Mouse (Mus musculus): ENCODE measurements at regions not wholly inside any gene's neighbourhood (a gene's known extent, or its start where the extent isn't known, plus 50 kb on each side); places are given as distances from the start of the nearest gene placed in this dataset.
"Not testable (repeated sequence)": the region's sequence is repeated elsewhere in the genome, so short reads cannot be mapped to it uniquely, and the experiment has no call there.

GRCm38 (mm10) chr16:25478300-25478699 is 191.7 kb downstream of the Tprg start:
- WGBS: 40% methylated on average over 2 of the region's 2 CpGs
- no peaks in the 10 kb centered on the region for H3K4me1 ChIP-seq
- no peak overlapping the region for H3K9ac ChIP-seq (replicated peaks)
- no peaks in the 10 kb centered on the region for H3K27me3 ChIP-seq (replicated peaks)
- no peaks in the 10 kb centered on the region for H3K9me3 ChIP-seq (replicated peaks)
- no peak overlapping the region for H3K27ac ChIP-seq (replicated peaks)
- no peak overlapping the region for H3K4me3 ChIP-seq (replicated peaks)
- ATAC-seq (ENCODE audit: low FRiP score): no peak
- no peak overlapping the region for H3K4me2 ChIP-seq
- no peaks in the 10 kb centered on the region for H3K36me3 ChIP-seq

- Histone ChIP-seq H3K9ac (replicated peaks) (no peak overlapping the region), H3K4me1 (no peaks in the 10 kb centered on the region), H3K36me3 (no peaks in the 10 kb centered on the region), H3K27me3 (replicated peaks) (no peaks in the 10 kb centered on the region), H3K9me3 (replicated peaks) (no peaks in the 10 kb centered on the region), H3K27ac (replicated peaks) (no peak overlapping the region), H3K4me2 (no peak overlapping the region), H3K4me3 (replicated peaks) (no peak overlapping the region)
- no peak for ATAC-seq (ENCODE audit: low FRiP score)
- 61% methylated on average over 5 of the region's 5 CpGs for WGBS
Observed at GRCm38 (mm10) chr16:25483831-25484254, 197.2 kb downstream of the Tprg start.

- H3K27me3 ChIP-seq (replicated peaks): no peaks in the 10 kb centered on the region
- no peak for ATAC-seq (ENCODE audit: low FRiP score)
- no peaks in the 10 kb centered on the region for H3K36me3 ChIP-seq
- 82% methylated on average over 9 of the region's 9 CpGs for WGBS
- no peak overlapping the region for H3K27ac ChIP-seq (replicated peaks)
- H3K9ac ChIP-seq (replicated peaks): no peak overlapping the region
- no peaks in the 10 kb centered on the region for H3K9me3 ChIP-seq (replicated peaks)
- no peak overlapping the region for H3K4me3 ChIP-seq (replicated peaks)
- H3K4me1 ChIP-seq: no peaks in the 10 kb centered on the region
- no peak overlapping the region for H3K4me2 ChIP-seq
Observed at GRCm38 (mm10) chr16:25485007-25485406, 198.4 kb downstream of the Tprg start.

GRCm38 (mm10) chr16:25486477-25487094 is 197.0 kb upstream of the Trp63 start:
- 89% methylated on average over 4 of the region's 4 CpGs for WGBS
- no peak overlapping the region for H3K27ac ChIP-seq (replicated peaks)
- no peaks in the 10 kb centered on the region for H3K27me3 ChIP-seq (replicated peaks)
- H3K4me2 ChIP-seq: no peak overlapping the region
- no peak overlapping the region for H3K4me3 ChIP-seq (replicated peaks)
- no peaks in the 10 kb centered on the region for H3K36me3 ChIP-seq
- H3K9me3 ChIP-seq (replicated peaks): no peaks in the 10 kb centered on the region
- ATAC-seq (ENCODE audit: low FRiP score): no peak
- no peak overlapping the region for H3K9ac ChIP-seq (replicated peaks)
- no peaks in the 10 kb centered on the region for H3K4me1 ChIP-seq

- no peak for ATAC-seq (ENCODE audit: low FRiP score)
- Histone ChIP-seq H3K27me3 (replicated peaks) (no peaks in the 10 kb centered on the region), H3K9ac (replicated peaks) (no peak overlapping the region), H3K27ac (replicated peaks) (no peak overlapping the region), H3K4me3 (replicated peaks) (no peak overlapping the region), H3K9me3 (replicated peaks) (no peaks in the 10 kb centered on the region), H3K4me2 (no peak overlapping the region), H3K4me1 (no peaks in the 10 kb centered on the region), H3K36me3 (no peaks in the 10 kb centered on the region)
- WGBS: 90% methylated on average over 3 of the region's 3 CpGs
Observed at GRCm38 (mm10) chr16:25490847-25491246, 192.7 kb upstream of the Trp63 start.

GRCm38 (mm10) chr16:25494153-25494552 is 189.4 kb upstream of the Trp63 start:
- Histone ChIP-seq H3K4me2 (no peak overlapping the region), H3K27me3 (replicated peaks) (no peaks in the 10 kb centered on the region), H3K9me3 (replicated peaks) (no peaks in the 10 kb centered on the region), H3K27ac (replicated peaks) (no peak overlapping the region), H3K9ac (replicated peaks) (no peak overlapping the region), H3K4me3 (replicated peaks) (no peak overlapping the region), H3K4me1 (no peaks in the 10 kb centered on the region), H3K36me3 (no peaks in the 10 kb centered on the region)
- WGBS: 90% methylated on average over 3 of the region's 3 CpGs
- ATAC-seq (ENCODE audit: low FRiP score): no peak

- no peak overlapping the region for H3K4me2 ChIP-seq
- no peaks in the 10 kb centered on the region for H3K4me1 ChIP-seq
- H3K4me3 ChIP-seq (replicated peaks): no peak overlapping the region
- ATAC-seq (ENCODE audit: low FRiP score): no peak
- no peaks in the 10 kb centered on the region for H3K36me3 ChIP-seq
- H3K27ac ChIP-seq (replicated peaks): no peak overlapping the region
- no peaks in the 10 kb centered on the region for H3K27me3 ChIP-seq (replicated peaks)
- H3K9me3 ChIP-seq (replicated peaks): no peaks in the 10 kb centered on the region
- H3K9ac ChIP-seq (replicated peaks): no peak overlapping the region
- WGBS: 94% methylated on average over 2 of the region's 2 CpGs
Observed at GRCm38 (mm10) chr16:25495586-25496196, 187.9 kb upstream of the Trp63 start.

- 50% methylated on average over 3 of the region's 3 CpGs for WGBS
- Histone ChIP-seq H3K4me3 (replicated peaks) (no peak overlapping the region), H3K27me3 (replicated peaks) (no peaks in the 10 kb centered on the region), H3K4me1 (no peaks in the 10 kb centered on the region), H3K36me3 (no peaks in the 10 kb centered on the region), H3K4me2 (no peak overlapping the region), H3K27ac (replicated peaks) (no peak overlapping the region), H3K9ac (replicated peaks) (no peak overlapping the region), H3K9me3 (replicated peaks) (no peaks in the 10 kb centered on the region)
- ATAC-seq (ENCODE audit: low FRiP score): no peak
Observed at GRCm38 (mm10) chr16:25504829-25505228, 178.7 kb upstream of the Trp63 start.

- Histone ChIP-seq H3K27me3 (replicated peaks) (no peaks in the 10 kb centered on the region), H3K4me3 (replicated peaks) (no peak overlapping the region), H3K27ac (replicated peaks) (no peak overlapping the region), H3K4me1 (no peaks in the 10 kb centered on the region), H3K36me3 (no peaks in the 10 kb centered on the region), H3K9me3 (replicated peaks) (no peaks in the 10 kb centered on the region), H3K9ac (replicated peaks) (no peak overlapping the region), H3K4me2 (no peak overlapping the region)
- 66% methylated on average over 5 of the region's 7 CpGs for WGBS
- no peak for ATAC-seq (ENCODE audit: low FRiP score)
Observed at GRCm38 (mm10) chr16:25517114-25517868, 166.3 kb upstream of the Trp63 start.

- not testable (repeated sequence) for H3K4me3 ChIP-seq (replicated peaks); H3K9me3 ChIP-seq (replicated peaks); H3K9ac ChIP-seq (replicated peaks); H3K4me1 ChIP-seq; H3K36me3 ChIP-seq; ATAC-seq (ENCODE audit: low FRiP score); H3K27me3 ChIP-seq (replicated peaks); H3K27ac ChIP-seq (replicated peaks); H3K4me2 ChIP-seq
- WGBS: 77% methylated on average over 10 of the region's 10 CpGs
Observed at GRCm38 (mm10) chr16:25523141-25523540, 160.4 kb upstream of the Trp63 start.

- no peak for ATAC-seq (ENCODE audit: low FRiP score)
Observed at GRCm38 (mm10) chr16:25523621-25524020, 159.9 kb upstream of the Trp63 start.

GRCm38 (mm10) chr16:25527850-25528249 is 155.7 kb upstream of the Trp63 start:
- Histone ChIP-seq H3K4me2 (no peak overlapping the region), H3K27ac (replicated peaks) (no peak overlapping the region), H3K27me3 (replicated peaks) (no peaks in the 10 kb centered on the region), H3K36me3 (no peaks in the 10 kb centered on the region), H3K9me3 (replicated peaks) (no peaks in the 10 kb centered on the region), H3K4me3 (replicated peaks) (no peak overlapping the region), H3K9ac (replicated peaks) (no peak overlapping the region), H3K4me1 (no peaks in the 10 kb centered on the region)
- ATAC-seq (ENCODE audit: low FRiP score): no peak

More at GRCm38 (mm10) chr16:25523621-25524020, 159.9 kb upstream of the Trp63 start:
- H3K4me1 ChIP-seq: no peaks in the 10 kb centered on the region
- no peaks in the 10 kb centered on the region for H3K27me3 ChIP-seq (replicated peaks)
- H3K9ac ChIP-seq (replicated peaks): no peak overlapping the region
- whole genome bisulfite sequencing: 75% methylated on average over 2 of the region's 2 CpGs
- H3K4me2 ChIP-seq: no peak overlapping the region
- no peaks in the 10 kb centered on the region for H3K36me3 ChIP-seq
- no peak overlapping the region for H3K4me3 ChIP-seq (replicated peaks)
- no peaks in the 10 kb centered on the region for H3K9me3 ChIP-seq (replicated peaks)
- H3K27ac ChIP-seq (replicated peaks): no peak overlapping the region
